Mouse (Mus musculus) cerebellum, adult 18-20 months (tissue): Measurements from ENCODE around the gene Pcnx3.

Experiments used
- DNase-seq, 2 experiments: peaks; one replicate each; pipeline ENCODE4 v3.0.0; 2021

Pcnx3 gene

GRCm38 (mm10) chr19:5638416-5639005 is 50.2 kb downstream of the Pcnx3 start:
- no peak for DNase-seq

- DNase-seq: peak; percentile 94 to 97
Observed at GRCm38 (mm10) chr19:5637069-5638047, 51.4 kb downstream of the Pcnx3 start, which contains the start of gene Rela. Rela (plus strand) TSS chr19:5637483.

GRCm38 (mm10) chr19:5636571-5637041 is 52.1 kb downstream of the Pcnx3 start:
- no peak for DNase-seq

- no peak for DNase-seq
Observed at GRCm38 (mm10) chr19:5636036-5636570, 52.6 kb downstream of the Pcnx3 start.

GRCm38 (mm10) chr19:5632120-5632519 is 56.6 kb downstream of the Pcnx3 start:
- no peak for DNase-seq

- DNase-seq: no peak
Observed at GRCm38 (mm10) chr19:5629907-5630306, 58.8 kb downstream of the Pcnx3 start.

GRCm38 (mm10) chr19:5625311-5625710 is 63.4 kb downstream of the Pcnx3 start:
- DNase-seq: no peak

- no peak for DNase-seq
Observed at GRCm38 (mm10) chr19:5621884-5622283, 66.8 kb downstream of the Pcnx3 start.

GRCm38 (mm10) chr19:5620007-5620406 is 68.7 kb downstream of the Pcnx3 start:
- DNase-seq: no peak

- no peak for DNase-seq
Observed at GRCm38 (mm10) chr19:5614953-5615352, 73.8 kb downstream of the Pcnx3 start.
